Mouse (Mus musculus) CH12.LX (cell line): ENCODE data around the gene Ncam2. TPM values are rescaled to one million over a fixed set of nuclear protein-coding genes. Genes with fewer than 3 reads are reported as not detected.

ENCODE experiments used
- DNase-seq: peaks from one replicate; pipeline ENCODE4 v3.0.0-alpha.2; 2013; ENCODE audit errors: extremely low read depth
- H3K27ac ChIP-seq: 2 replicates; pipeline ENCODE4 v1.5.1; 2012; ENCODE audit warnings: low read depth, mild to moderate bottlenecking, control low read depth, moderate library complexity; ENCODE audit not compliant: insufficient read depth
- H3K27me3 ChIP-seq: replicated peaks from 2 replicates; pipeline ENCODE3; 2012; ENCODE audit warnings: inconsistent platforms
- H3K36me3 ChIP-seq, 2 experiments: replicated peaks in 1 of 2; 2 replicates each; pipeline versions ENCODE3 to v1.6.1; 2012; ENCODE audit warnings: inconsistent platforms in 1 of 2, low read length in 1 of 2, mild to moderate bottlenecking in 1 of 2, mixed read lengths in 1 of 2, moderate library complexity in 1 of 2; ENCODE audit not compliant: control insufficient read depth in 1 of 2, insufficient read depth in 1 of 2
- H3K4me1 ChIP-seq, 2 experiments: 2 replicates each; pipeline ENCODE4 v1.6.1; 2012; ENCODE audit warnings: inconsistent platforms in 1 of 2, moderate library complexity in 1 of 2; ENCODE audit not compliant: insufficient read depth in 2 of 2, control insufficient read depth in 1 of 2
- H3K4me2 ChIP-seq: 2 replicates; pipeline ENCODE4 v1.6.1; 2012; ENCODE audit warnings: low read depth, mild to moderate bottlenecking, control low read depth; ENCODE audit not compliant: poor library complexity, insufficient read depth, severe bottlenecking
- H3K4me3 ChIP-seq, 3 experiments: fragments of 150-350 bp in 1 of 3; sonication (generic) in 1 of 3; replicated peaks in 1 of 3; 2 replicates each; pipeline versions ENCODE3 to v1.5.1; 2011 to 2012; ENCODE audit warnings: low read depth in 2 of 3, low read length in 2 of 3, mild to moderate bottlenecking in 2 of 3, moderate library complexity in 2 of 3, control low read depth in 1 of 3, improper control_type of control experiment in 1 of 3, inconsistent platforms in 1 of 3, mixed read lengths in 1 of 3; ENCODE audit not compliant: poor library complexity in 1 of 3
- H3K79me2 ChIP-seq: replicated peaks from 2 replicates; pipeline ENCODE4 v1.6.1; 2012; ENCODE audit warnings: mild to moderate bottlenecking, moderate library complexity; ENCODE audit not compliant: control insufficient read depth, poor library complexity, insufficient read depth, severe bottlenecking; ENCODE audit errors: extremely low read depth
- H3K9ac ChIP-seq: 2 replicates; pipeline ENCODE4 v1.6.1; 2012; ENCODE audit warnings: low read depth, mild to moderate bottlenecking, control low read depth, moderate library complexity; ENCODE audit not compliant: insufficient read depth
- H3K9me3 ChIP-seq: replicated peaks from 2 replicates; pipeline ENCODE3; 2012; ENCODE audit warnings: low read length, inconsistent platforms, mixed read lengths
- BHLHE40 ChIP-seq: IDR thresholded peaks from 2 replicates; pipeline ENCODE4 v1.6.1; 2011; ENCODE audit warnings: mild to moderate bottlenecking, low read depth, low read length, improper control_type of control experiment
- CHD1 ChIP-seq: IDR thresholded peaks from 2 replicates; pipeline ENCODE4 v1.6.1; 2012; ENCODE audit warnings: low read depth, low read length, improper control_type of control experiment, inconsistent platforms
- CHD2 ChIP-seq: IDR thresholded peaks from 2 replicates; pipeline ENCODE4 v1.6.1; 2011; ENCODE audit warnings: low read length, improper control_type of control experiment
- CTCF ChIP-seq, 2 experiments: IDR thresholded peaks in 1 of 2; conservative IDR thresholded peaks in 1 of 2; 2 replicates each; pipeline ENCODE4 v1.5.1; 2011 to 2012; ENCODE audit warnings: low read depth in 2 of 2, low read length in 2 of 2, improper control_type of control experiment in 1 of 2, inconsistent platforms in 1 of 2, mild to moderate bottlenecking in 1 of 2, moderate library complexity in 1 of 2
- ELF1 ChIP-seq: IDR thresholded peaks from 2 replicates; pipeline ENCODE4 v1.6.1; 2014; ENCODE audit warnings: low read depth, mild to moderate bottlenecking, inconsistent platforms, low read length, improper control_type of control experiment
- EP300 ChIP-seq: IDR thresholded peaks from 2 replicates; pipeline ENCODE4 v1.6.1; 2011; ENCODE audit warnings: low read length, improper control_type of control experiment
- ETS1 ChIP-seq: conservative IDR thresholded peaks from 2 replicates; pipeline ENCODE4 v1.6.1; 2012; ENCODE audit warnings: low read depth, mild to moderate bottlenecking, inconsistent platforms, low read length, improper control_type of control experiment, moderate library complexity
- GABPA ChIP-seq: IDR thresholded peaks from 2 replicates; pipeline ENCODE4 v1.6.1; 2012; ENCODE audit warnings: low read depth, low read length, improper control_type of control experiment, inconsistent platforms; ENCODE audit not compliant: insufficient replicate concordance
- HCFC1 ChIP-seq: IDR thresholded peaks from 2 replicates; pipeline ENCODE4 v1.6.1; 2012; ENCODE audit warnings: low read depth, mild to moderate bottlenecking, inconsistent platforms, low read length, improper control_type of control experiment
- KAT2A ChIP-seq: IDR thresholded peaks from 2 replicates; pipeline ENCODE4 v1.6.1; 2012; ENCODE audit warnings: low read length, improper control_type of control experiment, inconsistent platforms; ENCODE audit not compliant: insufficient replicate concordance
- MAFK ChIP-seq: IDR thresholded peaks from 2 replicates; pipeline ENCODE4 v1.6.1; 2011; ENCODE audit warnings: low read length, improper control_type of control experiment; ENCODE audit not compliant: insufficient replicate concordance
- MAX ChIP-seq: IDR thresholded peaks from 2 replicates; pipeline ENCODE4 v1.6.1; 2011; ENCODE audit warnings: low read length, improper control_type of control experiment
- MAZ ChIP-seq: IDR thresholded peaks from 2 replicates; pipeline ENCODE4 v1.6.1; 2012; ENCODE audit warnings: low read depth, mild to moderate bottlenecking, inconsistent platforms, low read length, improper control_type of control experiment, moderate library complexity
- MEF2A ChIP-seq: IDR thresholded peaks from 2 replicates; pipeline ENCODE4 v1.6.1; 2014; ENCODE audit warnings: low read depth, mild to moderate bottlenecking, inconsistent platforms, low read length, improper control_type of control experiment, borderline replicate concordance
- NELFE ChIP-seq: IDR thresholded peaks from 2 replicates; pipeline ENCODE4 v1.6.1; 2011; ENCODE audit warnings: low read depth, low read length, improper control_type of control experiment
- NRF1 ChIP-seq: IDR thresholded peaks from 2 replicates; pipeline ENCODE4 v1.6.1; 2014; ENCODE audit warnings: low read depth, mild to moderate bottlenecking, inconsistent platforms, low read length, improper control_type of control experiment, moderate library complexity
- PAX5 ChIP-seq: IDR thresholded peaks from 2 replicates; pipeline ENCODE4 v1.6.1; 2012; ENCODE audit warnings: low read length, inconsistent platforms, mixed read lengths
- POLR2A ChIP-seq: IDR thresholded peaks from 2 replicates; pipeline ENCODE4 v1.6.1; 2011; ENCODE audit warnings: low read depth, mild to moderate bottlenecking, improper control_type of control experiment, low read length
- POLR2AphosphoS2 ChIP-seq: IDR thresholded peaks from 2 replicates; pipeline ENCODE4 v1.6.1; 2011; ENCODE audit warnings: low read depth, low read length, improper control_type of control experiment
- SMC3 ChIP-seq: IDR thresholded peaks from 2 replicates; pipeline ENCODE4 v1.6.1; 2011; ENCODE audit warnings: low read depth, low read length, improper control_type of control experiment
- TBP ChIP-seq: conservative IDR thresholded peaks from 2 replicates; pipeline ENCODE4 v1.6.1; 2011; ENCODE audit warnings: low read depth, low read length, improper control_type of control experiment
- TCF12 ChIP-seq: IDR thresholded peaks from 2 replicates; pipeline ENCODE4 v1.6.1; 2014; ENCODE audit warnings: low read depth, mild to moderate bottlenecking, inconsistent platforms, low read length, improper control_type of control experiment
- UBTF ChIP-seq: IDR thresholded peaks from 2 replicates; pipeline ENCODE4 v1.6.1; 2012; ENCODE audit warnings: low read depth, mild to moderate bottlenecking, inconsistent platforms, low read length, improper control_type of control experiment, moderate library complexity
- USF1 ChIP-seq: IDR thresholded peaks from 2 replicates; pipeline ENCODE4 v1.6.1; 2014; ENCODE audit warnings: low read depth, mild to moderate bottlenecking, inconsistent platforms, low read length, improper control_type of control experiment
- USF2 ChIP-seq: conservative IDR thresholded peaks from 2 replicates; pipeline ENCODE4 v1.6.1; 2011; ENCODE audit warnings: low read depth, low read length, improper control_type of control experiment
- ZKSCAN1 ChIP-seq: IDR thresholded peaks from 2 replicates; pipeline ENCODE4 v1.6.1; 2012; ENCODE audit warnings: low read depth, inconsistent platforms, low read length, improper control_type of control experiment, borderline replicate concordance
- dilution Hi-C: fragments of 300-500 bp; cut with MboI; formaldehyde crosslinking; loops from 2 replicates; pipeline ENCODE4 v1.14.3; 2020; ENCODE audit warnings: low sequenced_read_pairs; ENCODE audit not compliant: extremely low pct_unique_long_range_greater_than_20kb, extremely low pct_ligation_motif_present
- in situ Hi-C: fragments of 300-500 bp; cut with MboI; formaldehyde crosslinking; loops from 3 replicates; pipeline ENCODE4 v1.14.3; 2019; ENCODE audit warnings: low sequenced_read_pairs, low pct_ligation_motif_present, low pct_unique_long_range_greater_than_20kb, mixed read lengths
- polyA plus RNA-seq: library from polyadenylated mRNA; unstranded; fragments of >175 nt; gene quantifications from 2 replicates; pipeline ENCODE4 v1.2.1, GENCODE M21; 2012; ENCODE audit warnings: low read depth; ENCODE audit not compliant: insufficient read length
- total RNA-seq, 2 experiments: library from RNA; depleted of rRNA; stranded (reverse); fragments of 300-350 nt in 1 of 2; fragments of >200 nt in 1 of 2; gene quantifications; 2 replicates each; pipeline ENCODE4 v1.2.3; 2012 to 2014

Gene Ncam2
- total and polyA plus RNA-seq, 3 experiments: not detected

DNA sequence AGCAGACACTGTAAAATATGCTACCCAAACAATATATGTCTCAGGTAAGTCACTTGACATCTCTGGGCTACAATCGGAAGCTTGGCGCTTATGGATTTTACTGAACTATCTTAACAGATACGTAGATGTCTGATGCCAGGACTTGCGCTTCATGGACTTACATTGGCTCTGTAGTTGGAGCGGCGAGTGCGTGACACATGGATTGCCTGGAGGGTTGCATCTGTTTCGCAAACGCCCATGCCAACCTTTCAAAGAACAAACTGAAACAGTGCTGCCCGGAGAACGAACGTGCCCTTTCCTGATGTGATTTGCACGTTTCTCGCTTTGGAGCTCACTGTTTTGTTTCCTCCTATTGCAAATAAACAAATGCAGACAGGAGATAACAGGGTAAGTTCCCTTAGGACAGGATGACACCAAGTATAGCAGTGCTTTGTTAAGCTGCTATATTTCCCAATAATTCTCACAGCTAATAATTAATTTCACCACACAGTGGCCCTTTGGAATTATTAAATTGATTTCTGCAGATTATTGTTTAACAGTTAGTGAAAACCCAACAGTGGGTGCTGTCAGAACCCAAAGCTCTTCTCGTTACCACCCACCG is 12.8 kb upstream of the Ncam2 start:
- Histone ChIP-seq H3K9ac (no peak overlapping the region), H3K4me2 (no peak overlapping the region), H3K4me3 (no peak overlapping the region), H3K4me1 (no peaks in the 10 kb centered on the region), H3K79me2 (no peaks in the 10 kb centered on the region), H3K27me3 (no peaks in the 10 kb centered on the region), H3K36me3 (no peaks in the 10 kb centered on the region), H3K9me3 (peaks cover 28% of the 10 kb centered on the region), H3K27ac (no peak overlapping the region)
- no peak for TF ChIP-seq CTCF (conservative IDR thresholded peaks at IDR 0.05 in 1 of 2, IDR thresholded peaks at IDR 0.05 in 1 of 2; ENCODE audit: low read depth in 2 of 2, low read length in 2 of 2)
- no peak for TF ChIP-seq USF1
- no peak for TF ChIP-seq BHLHE40
- TF ChIP-seq MAX: no peak
- no peak for TF ChIP-seq GABPA
- no peak for TF ChIP-seq POLR2AphosphoS2
- no peak for TF ChIP-seq SMC3
- no peak for TF ChIP-seq EP300
- no peak for TF ChIP-seq TCF12
- no peak for TF ChIP-seq POLR2A
- dilution Hi-C loops: no loop called here
- DNase-seq: no peak
- in situ Hi-C loops: no loop called here

DNA sequence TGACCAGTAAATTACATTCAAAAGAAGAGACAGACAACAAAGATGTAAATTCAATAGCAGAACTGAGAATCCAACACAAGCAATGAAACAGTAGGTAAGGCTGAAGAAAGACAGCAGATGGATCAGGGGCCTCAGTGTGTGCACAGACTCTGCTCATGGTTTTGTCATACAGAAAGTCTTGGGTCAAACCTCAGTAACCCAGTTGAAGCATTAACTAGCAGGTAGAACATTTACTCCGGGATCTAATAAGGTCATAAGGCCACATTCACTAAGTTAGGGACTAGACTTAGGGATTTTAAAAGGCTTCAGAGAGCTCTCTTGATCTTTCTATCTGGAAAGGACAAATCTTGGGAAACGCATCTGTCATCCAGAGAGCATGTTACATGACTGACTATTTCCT is 8.9 kb upstream of the Ncam2 start:
- no peaks in the 10 kb centered on the region for H3K36me3 ChIP-seq
- no peak for DNase-seq
- in situ Hi-C loops: no loop called here
- H3K27ac ChIP-seq: no peak overlapping the region
- no peak overlapping the region for H3K4me3 ChIP-seq
- H3K9ac ChIP-seq: no peak overlapping the region
- peaks cover 39% of the 10 kb centered on the region for H3K9me3 ChIP-seq
- dilution Hi-C loops: no loop called here
- no peaks in the 10 kb centered on the region for H3K79me2 ChIP-seq
- H3K27me3 ChIP-seq: no peaks in the 10 kb centered on the region
- H3K4me1 ChIP-seq: no peaks in the 10 kb centered on the region
- TF ChIP-seq MAZ (no peak), EP300 (no peak), NELFE (no peak)
- no peak overlapping the region for H3K4me2 ChIP-seq

DNA sequence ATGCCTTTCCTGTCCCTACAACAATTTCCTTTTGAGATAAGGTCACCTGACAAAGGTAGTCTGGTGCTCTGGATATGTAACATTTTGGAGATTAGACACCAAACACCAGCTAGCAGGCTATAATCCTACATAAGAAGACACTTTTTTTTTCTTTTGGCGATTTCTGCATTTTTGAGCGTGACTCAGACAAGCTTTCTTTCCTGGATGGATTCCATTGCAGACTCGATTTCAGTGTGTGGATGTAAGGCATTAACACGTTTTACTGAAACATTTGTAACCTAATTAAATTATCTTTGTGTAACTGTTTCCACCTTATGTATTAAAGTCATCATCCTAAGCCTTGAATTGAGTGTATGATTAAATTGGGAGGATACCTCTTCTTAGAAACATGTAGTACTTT is 7.9 kb upstream of the Ncam2 start:
- in situ Hi-C loops: no loop called here
- Histone ChIP-seq H3K27me3 (no peaks in the 10 kb centered on the region), H3K9me3 (peaks cover 39% of the 10 kb centered on the region), H3K9ac (no peak overlapping the region), H3K4me3 (no peak overlapping the region), H3K4me2 (no peak overlapping the region), H3K27ac (no peak overlapping the region), H3K79me2 (no peaks in the 10 kb centered on the region), H3K4me1 (no peaks in the 10 kb centered on the region), H3K36me3 (no peaks in the 10 kb centered on the region)
- TF ChIP-seq ELF1: no peak
- TF ChIP-seq TBP: no peak
- no peak for TF ChIP-seq USF2
- TF ChIP-seq POLR2AphosphoS2: no peak
- TF ChIP-seq UBTF: no peak
- TF ChIP-seq EP300: no peak
- TF ChIP-seq CHD2: no peak
- TF ChIP-seq SMC3: no peak
- TF ChIP-seq NELFE: no peak
- no peak for TF ChIP-seq MAX
- TF ChIP-seq BHLHE40: no peak
- TF ChIP-seq HCFC1: no peak
- no peak for TF ChIP-seq ETS1
- TF ChIP-seq NRF1: no peak
- no peak for TF ChIP-seq KAT2A
- TF ChIP-seq ZKSCAN1: no peak
- TF ChIP-seq MAFK: no peak
- TF ChIP-seq PAX5: no peak
- TF ChIP-seq MEF2A: no peak
- no peak for TF ChIP-seq CHD1
- no peak for DNase-seq
- dilution Hi-C loops: no loop called here
